9 mouse cellular contexts compared by ENCODE assay signal in the genomic region with DNA sequence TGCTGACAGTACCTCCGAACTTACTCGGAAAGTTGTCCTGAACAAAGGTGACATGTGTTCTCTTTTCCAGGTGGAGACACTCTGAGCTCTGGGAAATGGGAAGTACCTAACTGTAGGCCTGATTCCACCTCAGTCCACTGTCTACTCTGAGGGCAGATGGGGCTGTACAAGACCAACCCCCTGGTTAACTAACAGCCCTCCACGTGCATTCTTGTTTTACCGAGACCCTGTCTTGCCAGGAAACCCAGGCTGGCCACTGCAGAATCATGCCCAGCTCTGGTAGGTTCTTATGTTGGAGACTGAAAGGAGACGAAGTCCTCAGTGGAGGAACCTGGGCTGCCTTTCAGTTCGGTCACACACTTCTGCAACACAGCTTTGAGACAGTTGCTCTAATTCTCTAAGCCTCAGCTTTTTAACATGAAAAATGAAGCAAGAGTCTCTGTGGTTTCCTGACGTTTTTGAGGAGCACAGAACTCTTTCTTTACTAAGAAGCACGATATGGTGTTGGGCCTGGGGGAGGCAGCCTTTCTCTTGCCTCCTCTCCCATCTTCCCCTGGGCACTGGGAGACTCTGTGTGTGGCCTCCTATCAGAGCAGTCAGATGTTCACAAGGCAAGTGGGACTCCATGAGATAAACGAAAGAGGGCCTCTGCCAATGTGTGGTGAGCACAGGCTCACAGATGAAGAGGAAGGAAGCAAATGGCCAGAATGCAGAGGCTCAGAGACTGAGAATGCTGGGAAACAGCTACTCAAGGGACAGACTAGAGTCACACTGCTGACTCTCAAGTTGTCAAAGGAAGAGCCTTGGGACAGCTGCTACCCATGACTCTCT. TPM values are rescaled to one million over a fixed set of nuclear protein-coding genes. Genes with fewer than 3 reads are reported as not detected.
DNase-seq lines count a peak whose midpoint lies in the region; ATAC-seq and TF ChIP-seq lines count a peak whose summit lies in the region.
"Had no signal": no experiment of that assay in that cellular context is flagged by ENCODE, and none has a peak within 500 bp of the region (broad histone marks: within the 10 kb centered on the region; RNA-seq: fewer than 3 reads in every experiment).

No protein-coding gene starts in this region.

- no peak for TF ChIP-seq CTCF in spleen, adult 2 months (IDR thresholded peaks at IDR 0.05; ENCODE audit: extremely low read depth, insufficient read depth, insufficient read length, insufficient replicate concordance)

- H3K27me3 ChIP-seq in forebrain, embryonic 10.5 days (ENCODE audit: poor library complexity, severe bottlenecking): no peaks in the 10 kb centered on the region
- no peaks in the 10 kb centered on the region for H3K27me3 ChIP-seq in forebrain, embryonic 12.5 days
- no peaks in the 10 kb centered on the region for H3K27me3 ChIP-seq in spleen, adult 2 months (ENCODE audit: control insufficient read depth, insufficient read depth, low read length)
- H3K27me3 ChIP-seq in liver, embryonic 16.5 days (ENCODE audit: control insufficient read depth, insufficient read depth, low read depth, low read length): no peaks in the 10 kb centered on the region
- no peaks in the 10 kb centered on the region for H3K27me3 ChIP-seq in midbrain, embryonic 15.5 days (replicated peaks)
- H3K27me3 ChIP-seq in hindbrain, embryonic 12.5 days: no peaks in the 10 kb centered on the region

- H3K27ac ChIP-seq in forebrain, embryonic 10.5 days: peak overlapping the region; percentile 56; the same call in 1 of the 2 replicates
- no peak overlapping the region for H3K27ac ChIP-seq in forebrain, embryonic 12.5 days
- H3K27ac ChIP-seq in spleen, adult 2 months (ENCODE audit: insufficient read depth, low read length): peak overlapping the region; percentile 55
- peak overlapping the region; percentile 96 for H3K27ac ChIP-seq in liver, embryonic 16.5 days (ENCODE audit: low read length)
- H3K27ac ChIP-seq in midbrain, embryonic 15.5 days: no peak overlapping the region
- no peak overlapping the region for H3K27ac ChIP-seq in hindbrain, embryonic 12.5 days

- no peak for DNase-seq in forebrain, embryonic 10.5 days (ENCODE audit: extremely low spot score, low spot score)
- no peak for DNase-seq in spleen, adult 2 months (ENCODE audit: low read depth in 1 of 2, low spot score in 2 of 2)
- no peak for DNase-seq in spleen, postnatal 14 days (ENCODE audit: low spot score in 2 of 2)
- peak; percentile 59 for DNase-seq in thymus, postnatal 4 days
- DNase-seq: gastrocnemius, postnatal 25 days had no signal

- no peak for TF ChIP-seq POLR2A in spleen, adult 2 months (IDR thresholded peaks at IDR 0.05; ENCODE audit: low read depth, low read length)

- no peak overlapping the region for H3K4me3 ChIP-seq in forebrain, embryonic 10.5 days
- no peak overlapping the region for H3K4me3 ChIP-seq in forebrain, embryonic 12.5 days (replicated peaks)
- no peak overlapping the region for H3K4me3 ChIP-seq in spleen, adult 2 months (ENCODE audit: extremely low read depth, insufficient read depth, insufficient read length)
- H3K4me3 ChIP-seq in liver, embryonic 16.5 days (ENCODE audit: low read depth, low read length): peak overlapping the region; percentile 42
- no peak overlapping the region for H3K4me3 ChIP-seq in midbrain, embryonic 15.5 days
- no peak overlapping the region for H3K4me3 ChIP-seq in hindbrain, embryonic 12.5 days

- no peaks in the 10 kb centered on the region for H3K9me3 ChIP-seq in forebrain, embryonic 10.5 days
- no peaks in the 10 kb centered on the region for H3K9me3 ChIP-seq in forebrain, embryonic 12.5 days
- no peaks in the 10 kb centered on the region for H3K9me3 ChIP-seq in liver, embryonic 16.5 days (replicated peaks; ENCODE audit: control insufficient read depth, low read length)
- H3K9me3 ChIP-seq in midbrain, embryonic 15.5 days: no peaks in the 10 kb centered on the region
- H3K9me3 ChIP-seq in hindbrain, embryonic 12.5 days (replicated peaks): no peaks in the 10 kb centered on the region

- WGBS in forebrain, embryonic 10.5 days: 89% methylated on average over 9 of the region's 9 CpGs
- WGBS in forebrain, embryonic 12.5 days: 90% methylated on average over 9 of the region's 9 CpGs
- WGBS in spleen, adult 2 months: 31% methylated on average over 9 of the region's 9 CpGs
- WGBS in liver, embryonic 16.5 days (ENCODE audit: insufficient replicate concordance): 24% methylated on average over 9 of the region's 9 CpGs
- WGBS in midbrain, embryonic 15.5 days: 87% methylated on average over 9 of the region's 9 CpGs
- 82% methylated on average over 9 of the region's 9 CpGs for WGBS in hindbrain, embryonic 12.5 days

- H3K4me1 ChIP-seq in forebrain, embryonic 10.5 days: no peaks in the 10 kb centered on the region
- H3K4me1 ChIP-seq in forebrain, embryonic 12.5 days: no peaks in the 10 kb centered on the region
- H3K4me1 ChIP-seq in spleen, adult 2 months (ENCODE audit: control insufficient read depth, insufficient read depth, insufficient read length): peaks cover 15% of the 10 kb centered on the region; the same call in 1 of the 2 replicates
- H3K4me1 ChIP-seq in liver, embryonic 16.5 days (ENCODE audit: control insufficient read depth, low read depth, low read length): peaks cover 76% of the 10 kb centered on the region
- no peaks in the 10 kb centered on the region for H3K4me1 ChIP-seq in midbrain, embryonic 15.5 days
- no peaks in the 10 kb centered on the region for H3K4me1 ChIP-seq in hindbrain, embryonic 12.5 days

- H3K9ac ChIP-seq in forebrain, embryonic 12.5 days: no peak overlapping the region
- H3K9ac ChIP-seq in liver, embryonic 16.5 days (ENCODE audit: low read depth, low read length): peak overlapping the region; percentile 75
- no peak overlapping the region for H3K9ac ChIP-seq in midbrain, embryonic 15.5 days
- no peak overlapping the region for H3K9ac ChIP-seq in hindbrain, embryonic 12.5 days

- H3K36me3 ChIP-seq in forebrain, embryonic 10.5 days (replicated peaks): peaks cover 29% of the 10 kb centered on the region
- peaks cover 15% of the 10 kb centered on the region; the same call in 1 of the 2 replicates for H3K36me3 ChIP-seq in forebrain, embryonic 12.5 days (replicated peaks)
- H3K36me3 ChIP-seq in spleen, adult 2 months (ENCODE audit: control insufficient read depth, insufficient read depth, low read length): no peaks in the 10 kb centered on the region
- H3K36me3 ChIP-seq in liver, embryonic 16.5 days (ENCODE audit: control insufficient read depth, insufficient read depth): peaks cover 20% of the 10 kb centered on the region
- no peaks in the 10 kb centered on the region for H3K36me3 ChIP-seq in midbrain, embryonic 15.5 days (replicated peaks)
- H3K36me3 ChIP-seq in hindbrain, embryonic 12.5 days: no peaks in the 10 kb centered on the region

- ATAC-seq in forebrain, embryonic 12.5 days (ENCODE audit: low FRiP score): no peak
- peak; percentile 96 for ATAC-seq in liver, embryonic 16.5 days (ENCODE audit: low read depth)
- ATAC-seq in midbrain, embryonic 15.5 days (replicated peaks): no peak
- ATAC-seq in hindbrain, embryonic 12.5 days (ENCODE audit: low FRiP score): no peak

- H3K4me2 ChIP-seq in forebrain, embryonic 12.5 days: no peak overlapping the region
- H3K4me2 ChIP-seq in liver, embryonic 16.5 days (ENCODE audit: low read depth, low read length): peak overlapping the region; percentile 64
- no peak overlapping the region for H3K4me2 ChIP-seq in midbrain, embryonic 15.5 days
- H3K4me2 ChIP-seq in hindbrain, embryonic 12.5 days (replicated peaks): no peak overlapping the region

RNA-seq across cellular contexts. Expression of a gene that starts 33.2 kb away (rescaled TPM):
- 7.8 and 8.0 TPM in 2 replicates for polyA plus RNA-seq in forebrain, embryonic 10.5 days (2016; fragmentation: Nextera tagmentation; extraction: Ambion mirVana)
- polyA plus RNA-seq in forebrain, embryonic 12.5 days (2016; fragmentation: Nextera tagmentation; extraction: Ambion mirVana): 9.6 and 10.6 TPM in 2 replicates
- polyA plus RNA-seq in spleen, adult 2 months (2012; rRNA removed): 26.4 and 27.8 TPM in 2 replicates
- 8.0 and 8.3 TPM in 2 replicates for polyA plus RNA-seq in liver, embryonic 16.5 days (2015; fragmentation: Nextera tagmentation; extraction: Ambion mirVana)
- polyA plus RNA-seq in midbrain, embryonic 15.5 days (2015; fragmentation: Nextera tagmentation; extraction: Ambion mirVana): 6.5 and 7.6 TPM in 2 replicates
- 13.2 and 14.6 TPM in 2 replicates for polyA plus RNA-seq in hindbrain, embryonic 12.5 days (2016; fragmentation: Nextera tagmentation; extraction: Ambion mirVana)

Comparison
In these comparisons a context has a peak if more than half of its experiments do, and no peak if none do; other contexts are left out.
1. H3K27ac ChIP-seq: peak in forebrain, embryonic 10.5 days (single experiment), spleen, adult 2 months (single experiment) and liver, embryonic 16.5 days (single experiment); none in forebrain, embryonic 12.5 days (single experiment), midbrain, embryonic 15.5 days (single experiment) and hindbrain, embryonic 12.5 days (single experiment).